Mouse (Mus musculus): ENCODE measurements around the gene Heatr5a.

DNA sequence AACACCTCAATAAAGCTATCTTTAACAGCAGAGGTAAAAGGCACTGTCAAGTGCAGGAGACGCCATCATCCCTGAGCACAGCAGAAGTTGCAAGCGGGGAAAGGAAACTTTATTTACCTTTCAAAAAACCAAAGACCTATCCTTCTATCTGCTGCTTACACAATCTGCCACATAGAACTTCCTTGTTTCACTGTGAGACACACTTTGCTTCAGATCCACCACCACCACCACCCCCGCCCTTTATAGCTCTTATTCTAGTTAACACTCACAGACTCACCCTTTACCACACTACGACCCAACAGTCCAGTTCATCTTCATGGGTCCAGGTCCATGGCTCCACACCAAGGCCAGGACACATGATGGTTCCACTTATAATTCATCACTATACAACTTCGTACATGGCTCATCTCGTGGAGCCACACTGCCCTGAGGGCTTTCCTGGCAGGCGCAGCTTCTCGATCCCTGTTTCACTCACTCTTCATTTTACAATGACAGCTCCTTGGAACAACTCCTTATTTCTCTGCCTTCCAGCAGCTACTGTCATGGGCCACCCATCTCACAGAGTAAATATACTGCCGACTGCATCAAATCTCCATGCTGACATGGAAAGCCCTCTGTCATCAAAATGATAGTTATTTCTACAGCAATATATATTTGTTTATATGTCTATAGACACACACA is 3.1 kb downstream of the Heatr5a start:
- TF ChIP-seq CTCF (conservative IDR thresholded peaks at IDR 0.05; ENCODE audit: insufficient read depth, insufficient read length, low read depth, low read length) (no peak), POLR2A (IDR thresholded peaks at IDR 0.05; ENCODE audit: low read depth, low read length) (no peak)

Measured in kidney, adult 2 months (tissue).